Mouse (Mus musculus): ENCODE measurements around the gene Chrng.

Gene Chrng

GRCm38 (mm10) chr1:87198119-87199065 is 6.1 kb upstream of the Chrng start:
- no peak for DNase-seq (ENCODE audit: low spot score)

- DNase-seq (ENCODE audit: low spot score): no peak
Measured at GRCm38 (mm10) chr1:87200811-87201210, 3.6 kb upstream of the Chrng start.

- DNase-seq (ENCODE audit: low spot score): no peak
Measured at GRCm38 (mm10) chr1:87201848-87202247, 2.6 kb upstream of the Chrng start.

- no peak for DNase-seq (ENCODE audit: low spot score)
Measured at GRCm38 (mm10) chr1:87203779-87204178, 678 bp upstream of the Chrng start.

GRCm38 (mm10) chr1:87205038-87205437 is 581 bp downstream of the Chrng start:
- DNase-seq (ENCODE audit: low spot score): no peak

- no peak for DNase-seq (ENCODE audit: low spot score)
Measured at GRCm38 (mm10) chr1:87205502-87205901, 1.0 kb downstream of the Chrng start.

- DNase-seq (ENCODE audit: low spot score): no peak
Measured at GRCm38 (mm10) chr1:87206339-87206738, 1.9 kb downstream of the Chrng start.

- no peak for DNase-seq (ENCODE audit: low spot score)
Measured at GRCm38 (mm10) chr1:87211431-87211830, 7.0 kb downstream of the Chrng start.

GRCm38 (mm10) chr1:87213735-87214704 is 9.6 kb downstream of the Chrng start, which contains the start of gene Eif4e2:
Gene Eif4e2 (plus strand): TSS chr1:87213914.
- DNase-seq (ENCODE audit: low spot score): peak; percentile 88

- DNase-seq (ENCODE audit: low spot score): no peak
Measured at GRCm38 (mm10) chr1:87214748-87215147, 10.3 kb downstream of the Chrng start.

GRCm38 (mm10) chr1:87217938-87218337 is 13.5 kb downstream of the Chrng start:
- no peak for DNase-seq (ENCODE audit: low spot score)

GRCm38 (mm10) chr1:87225739-87226138 is 21.3 kb downstream of the Chrng start:
- DNase-seq (ENCODE audit: low spot score): no peak

GRCm38 (mm10) chr1:87226409-87227159 is 22.1 kb downstream of the Chrng start:
- DNase-seq (ENCODE audit: low spot score): no peak

- no peak for DNase-seq (ENCODE audit: low spot score)
Measured at GRCm38 (mm10) chr1:87227160-87227550, 22.7 kb downstream of the Chrng start.

GRCm38 (mm10) chr1:87230606-87231005 is 26.1 kb downstream of the Chrng start:
- no peak for DNase-seq (ENCODE audit: low spot score)

GRCm38 (mm10) chr1:87232197-87232596 is 27.7 kb downstream of the Chrng start:
- DNase-seq (ENCODE audit: low spot score): no peak

- DNase-seq (ENCODE audit: low spot score): no peak
Measured at GRCm38 (mm10) chr1:87239056-87239455, 34.6 kb downstream of the Chrng start.

- no peak for DNase-seq (ENCODE audit: low spot score)
Measured at GRCm38 (mm10) chr1:87243021-87243420, 38.6 kb downstream of the Chrng start.

- DNase-seq (ENCODE audit: low spot score): no peak
Measured at GRCm38 (mm10) chr1:87245430-87245829, 41.0 kb downstream of the Chrng start.

- DNase-seq (ENCODE audit: low spot score): peak; percentile 88
Measured at GRCm38 (mm10) chr1:87245929-87246815, 41.7 kb downstream of the Chrng start.
